Mouse (Mus musculus) left cerebral cortex, postnatal 4 days (tissue): Measurements from ENCODE around the gene Filip1. TPM values are rescaled to one million over a fixed set of nuclear protein-coding genes. Genes with fewer than 3 reads are reported as not detected.

Experiments
- DNase-seq: peaks from one replicate; pipeline ENCODE4 v3.0.0-alpha.2; 2022
- intact Hi-C: fragments of 180-260 bp; cut with DNase I; formaldehyde crosslinking; loops from one replicate; pipeline ENCODE4 v1.15.1; 2025
- total RNA-seq, 2 experiments: library from RNA; stranded (reverse); gene quantifications; 2 replicates each; pipeline ENCODE4 v1.2.3; 2021

Filip1 gene
- total RNA-seq, 2 experiments from 2014 or later = 14.6 to 18.2 TPM

GRCm38 (mm10) chr9:79792841-79793835 is 219.5 kb downstream of the Filip1 start, which contains the start of gene Tmem30a:
TSS of gene Tmem30a (minus strand) at chr9:79793507.
- DNase-seq = peak; percentile 96
- intact Hi-C loops = no loop called here

- no peak for DNase-seq
- intact Hi-C loops = no loop called here
These were observed 226.9 kb downstream of the Filip1 start for GRCm38 (mm10) chr9:79785794-79786085.

- no peak for DNase-seq
- intact Hi-C loops = no loop called here
These were observed 227.5 kb downstream of the Filip1 start for GRCm38 (mm10) chr9:79784934-79785793.

GRCm38 (mm10) chr9:79784439-79784838 is 228.2 kb downstream of the Filip1 start:
- intact Hi-C loops = no loop called here
- no peak for DNase-seq

- intact Hi-C loops = no loop called here
- no peak for DNase-seq
These were observed 233.3 kb downstream of the Filip1 start for GRCm38 (mm10) chr9:79779354-79779753.

GRCm38 (mm10) chr9:79766991-79767545 is 245.6 kb downstream of the Filip1 start:
- no peak for DNase-seq
- intact Hi-C loops = no loop called here

GRCm38 (mm10) chr9:79765329-79765728 is 247.3 kb downstream of the Filip1 start:
- intact Hi-C loops = no loop called here

More at GRCm38 (mm10) chr9:79765329-79765728, 247.3 kb downstream of the Filip1 start:
- DNase-seq = no peak

Other genes starting within 250 kb of the Filip1 start
- 100 to 1,000 TPM; 120 to 123 TPM for gene Tmem30a, start 219.3 kb downstream of the Filip1 start, total RNA-seq
- 100 to 1,000 TPM; 119 to 131 TPM for gene Senp6, start 54.1 kb upstream of the Filip1 start, total RNA-seq
- 10 to 100 TPM; 41.7 to 41.8 TPM for gene Myo6, start 152.2 kb upstream of the Filip1 start, total RNA-seq